Mouse (Mus musculus) limb, embryonic 13.5 days (tissue): ENCODE results near the gene Pagr1a. TPM values are rescaled to one million over a fixed set of nuclear protein-coding genes. Genes with fewer than 3 reads are reported as not detected.

Experiments
- ATAC-seq: fragments of 200-750 bp; cut with Nextera tagmentation; 2 replicates; pipeline ENCODE4 v1.8.0; 2017; ENCODE audit warnings: low read depth, moderate number of reproducible peaks, moderate TSS enrichment; ENCODE audit not compliant: low FRiP score
- H3K27ac ChIP-seq: fragments of 300-500 bp; sonication (generic); 2 replicates; pipeline ENCODE4 v1.5.1; 2015; ENCODE audit warnings: inconsistent platforms, mild to moderate bottlenecking, moderate library complexity
- H3K27me3 ChIP-seq: fragments of 300-500 bp; sonication (generic); 2 replicates; pipeline ENCODE4 v1.6.1; 2015; ENCODE audit warnings: mild to moderate bottlenecking, inconsistent platforms
- H3K36me3 ChIP-seq: fragments of 300-500 bp; sonication (generic); 2 replicates; pipeline ENCODE4 v1.6.1; 2015; ENCODE audit warnings: inconsistent platforms, mild to moderate bottlenecking, moderate library complexity
- H3K4me1 ChIP-seq: fragments of 300-500 bp; sonication (generic); 2 replicates; pipeline ENCODE4 v1.6.1; 2015; ENCODE audit warnings: inconsistent platforms
- H3K4me2 ChIP-seq: fragments of 300-500 bp; sonication (generic); replicated peaks from 2 replicates; pipeline ENCODE4 v1.6.1; 2015; ENCODE audit warnings: inconsistent platforms, mild to moderate bottlenecking, moderate library complexity
- H3K4me3 ChIP-seq: fragments of 300-500 bp; sonication (generic); 2 replicates; pipeline ENCODE4 v1.5.1; 2015; ENCODE audit warnings: moderate library complexity, mild to moderate bottlenecking, inconsistent platforms
- H3K9ac ChIP-seq: fragments of 300-500 bp; sonication (generic); 2 replicates; pipeline ENCODE4 v1.6.1; 2015; ENCODE audit warnings: mild to moderate bottlenecking, inconsistent platforms
- H3K9me3 ChIP-seq: fragments of 300-500 bp; sonication (generic); 2 replicates; pipeline ENCODE4 v1.6.1; 2016; ENCODE audit warnings: inconsistent platforms
- WGBS: fragments of 180-500 bp; shearing (Covaris S2); methylation state at CpG from one replicate; pipeline ENCODE4 v1.1.7; 2015; 5-methylcytosine and 5-hydroxymethylcytosine counted together
- polyA plus RNA-seq: library from polyadenylated mRNA; unstranded; fragments of >200 nt; fragmentation: Nextera tagmentation; extraction: Ambion mirVana; gene quantifications from 2 replicates; pipeline ENCODE4 v1.2.1, GENCODE M21; 2015

Pagr1a gene
- 48.2 and 70.2 TPM in 2 replicates for polyA plus RNA-seq

DNA sequence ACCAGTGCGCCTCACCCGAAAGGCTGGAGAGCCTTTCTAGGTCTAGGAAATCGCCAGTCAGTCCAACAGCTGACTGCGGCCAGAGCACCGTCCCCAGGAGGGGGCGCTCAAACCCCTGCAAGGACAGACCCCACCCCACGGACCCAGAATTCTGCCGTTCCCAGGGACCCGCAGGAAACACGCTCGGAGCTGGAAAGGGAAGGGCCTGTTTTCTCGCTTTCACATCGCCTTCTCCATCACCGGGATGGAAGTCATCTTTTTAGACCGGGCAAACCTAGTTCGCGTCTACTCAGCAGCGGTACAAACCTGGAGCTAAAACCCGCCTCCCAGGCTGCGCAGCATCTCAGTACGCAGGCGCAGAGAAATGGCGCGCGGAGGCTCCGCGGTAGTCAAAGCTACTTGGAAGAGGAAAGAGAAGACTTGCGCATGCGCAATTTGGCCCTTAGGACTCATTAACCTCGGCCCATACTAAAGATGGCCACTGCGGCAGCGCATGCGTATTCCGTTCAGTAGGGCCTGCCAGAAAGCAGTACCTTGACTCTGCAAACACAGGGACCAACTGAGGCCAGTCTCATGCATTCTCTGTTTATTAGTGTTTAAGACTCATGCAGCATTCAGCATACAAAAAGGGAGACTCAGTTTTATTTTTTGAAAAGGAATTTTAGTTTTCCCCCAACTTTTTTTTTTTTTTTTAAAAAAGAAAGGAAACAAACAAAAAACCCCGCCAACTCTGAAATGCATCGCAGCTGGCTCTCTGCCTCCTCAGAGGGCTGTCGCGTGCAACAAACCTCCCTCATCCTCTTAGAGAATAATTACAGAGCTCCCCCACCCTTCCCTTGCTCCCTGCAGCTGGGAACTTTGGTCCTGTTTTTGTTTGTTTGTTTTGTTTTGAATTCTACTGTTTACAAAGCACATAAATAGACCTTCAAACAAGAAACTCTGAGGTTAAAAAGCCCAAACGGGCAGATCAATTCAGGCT lies at the start of gene Pagr1a:
Gene Pagr1a (minus strand): TSS at position 382 of the 979 bp plus-strand sequence.
- peak within 1 kb of the TSS; percentile 98 for H3K4me2 ChIP-seq
- H3K9me3 ChIP-seq: no peaks in the 10 kb centered on the region
- H3K9ac ChIP-seq: peak within 1 kb of the TSS; percentile 86
- H3K4me1 ChIP-seq: peaks cover 70% of the 10 kb centered on the region
- peak within 1 kb of the TSS; percentile 96 for H3K27ac ChIP-seq
- H3K4me3 ChIP-seq: peak within 1 kb of the TSS; percentile 80
- ATAC-seq: peak; percentile 77
- H3K36me3 ChIP-seq: peaks cover 44% of the 10 kb centered on the region
- WGBS: 3% methylated on average over 39 of the region's 39 CpGs
- no peaks in the 10 kb centered on the region for H3K27me3 ChIP-seq

GRCm38 (mm10) chr7:127066317-127066716 lies 49.2 kb upstream of the Pagr1a start:
- no peak for ATAC-seq
- 73% methylated on average over 4 of the region's 4 CpGs for WGBS
- no peak overlapping the region for H3K4me2 ChIP-seq

DNA sequence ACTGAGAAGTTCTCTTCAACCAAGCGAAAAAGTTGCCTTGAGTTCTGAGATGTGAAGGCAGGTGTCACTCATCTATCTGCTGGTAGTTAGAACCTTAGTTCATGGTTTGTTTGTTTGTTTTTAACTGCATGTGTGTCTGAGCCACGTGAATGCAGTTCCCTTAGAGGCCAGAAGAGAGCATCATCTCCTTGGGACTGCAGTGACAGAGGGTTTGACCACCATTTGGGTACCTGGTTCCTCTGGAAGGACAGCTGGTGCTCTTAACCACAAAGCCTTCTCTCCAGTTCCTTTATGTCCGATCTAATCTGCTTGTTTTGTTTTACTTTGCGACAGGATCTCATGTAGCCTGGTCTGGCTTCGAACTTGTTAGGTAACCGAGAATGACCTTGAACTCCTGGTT lies 48.4 kb upstream of the Pagr1a start:
- Histone ChIP-seq H3K4me1 (no peaks in the 10 kb centered on the region), H3K9me3 (no peaks in the 10 kb centered on the region), H3K27ac (no peak overlapping the region), H3K36me3 (no peaks in the 10 kb centered on the region), H3K27me3 (no peaks in the 10 kb centered on the region), H3K4me2 (no peak overlapping the region), H3K4me3 (no peak overlapping the region), H3K9ac (no peak overlapping the region)
- 86% methylated on average over 6 of the region's 6 CpGs for WGBS
- no peak for ATAC-seq

More at GRCm38 (mm10) chr7:127066317-127066716, 49.2 kb upstream of the Pagr1a start:
- no peaks in the 10 kb centered on the region for H3K27me3 ChIP-seq
- no peaks in the 10 kb centered on the region for H3K36me3 ChIP-seq
- no peaks in the 10 kb centered on the region for H3K9me3 ChIP-seq
- no peaks in the 10 kb centered on the region for H3K4me1 ChIP-seq
- no peak overlapping the region for H3K4me3 ChIP-seq
- H3K27ac ChIP-seq: no peak overlapping the region
- no peak overlapping the region for H3K9ac ChIP-seq

GRCm38 (mm10) chr7:127055026-127055585 lies 38.0 kb upstream of the Pagr1a start:
- no peak for ATAC-seq
- no peak overlapping the region for H3K4me3 ChIP-seq
- no peaks in the 10 kb centered on the region for H3K36me3 ChIP-seq
- no peak overlapping the region for H3K27ac ChIP-seq
- H3K27me3 ChIP-seq: peaks cover 6% of the 10 kb centered on the region
- no peaks in the 10 kb centered on the region for H3K4me1 ChIP-seq
- 76% methylated on average over 5 of the region's 5 CpGs for WGBS
- H3K9me3 ChIP-seq: no peaks in the 10 kb centered on the region
- no peak overlapping the region for H3K9ac ChIP-seq
- no peak overlapping the region for H3K4me2 ChIP-seq

- Histone ChIP-seq H3K27me3 (no peaks in the 10 kb centered on the region), H3K4me3 (peak within 1 kb of the TSS; percentile 86), H3K36me3 (peaks cover 20% of the 10 kb centered on the region), H3K9me3 (no peaks in the 10 kb centered on the region), H3K9ac (peak within 1 kb of the TSS; percentile 90), H3K4me1 (peaks cover 20% of the 10 kb centered on the region), H3K27ac (peak within 1 kb of the TSS; percentile 73), H3K4me2 (peak within 1 kb of the TSS; percentile 89)
- under 1% methylated on average over 53 of the region's 53 CpGs for WGBS
- ATAC-seq: peak; percentile 86
Measured at GRCm38 (mm10) chr7:127041851-127042672, 24.9 kb upstream of the Pagr1a start, which contains the start of gene Kif22. TSS of gene Kif22 (minus strand) at chr7:127042471.

GRCm38 (mm10) chr7:127031244-127031643 lies 14.1 kb upstream of the Pagr1a start:
- no peaks in the 10 kb centered on the region for H3K9me3 ChIP-seq
- 82% methylated on average over 1 of the region's 1 CpGs for WGBS
- no peak for ATAC-seq
- H3K9ac ChIP-seq: no peak overlapping the region
- peaks cover 11% of the 10 kb centered on the region for H3K4me1 ChIP-seq
- no peak overlapping the region for H3K27ac ChIP-seq
- no peak overlapping the region for H3K4me3 ChIP-seq
- no peak overlapping the region for H3K4me2 ChIP-seq
- peaks cover 83% of the 10 kb centered on the region for H3K36me3 ChIP-seq
- no peaks in the 10 kb centered on the region for H3K27me3 ChIP-seq

- no peak overlapping the region for H3K4me2 ChIP-seq
- no peak overlapping the region for H3K9ac ChIP-seq
- H3K27me3 ChIP-seq: no peaks in the 10 kb centered on the region
- WGBS: 97% methylated on average over 1 of the region's 1 CpGs
- no peak for ATAC-seq
- no peak overlapping the region for H3K27ac ChIP-seq
- no peak overlapping the region for H3K4me3 ChIP-seq
- H3K36me3 ChIP-seq: peaks cover 74% of the 10 kb centered on the region
- H3K4me1 ChIP-seq: peaks cover 11% of the 10 kb centered on the region
- H3K9me3 ChIP-seq: no peaks in the 10 kb centered on the region
Measured at GRCm38 (mm10) chr7:127030172-127030571, 13.0 kb upstream of the Pagr1a start.

GRCm38 (mm10) chr7:127027885-127028284 lies 10.7 kb upstream of the Pagr1a start:
- ATAC-seq: no peak

GRCm38 (mm10) chr7:127026984-127027726 lies 10.0 kb upstream of the Pagr1a start, which contains the start of gene Maz:
TSS of gene Maz (minus strand) at chr7:127027037.
- H3K36me3 ChIP-seq: peaks cover 70% of the 10 kb centered on the region
- peak; percentile 92 for ATAC-seq
- H3K4me1 ChIP-seq: peaks cover 38% of the 10 kb centered on the region
- no peaks in the 10 kb centered on the region for H3K27me3 ChIP-seq
- peak within 1 kb of the TSS; percentile 99 for H3K27ac ChIP-seq
- peak within 1 kb of the TSS; percentile 94 for H3K4me3 ChIP-seq
- H3K4me2 ChIP-seq: peak within 1 kb of the TSS; percentile 98
- WGBS: 0% methylated on average over 55 of the region's 63 CpGs
- no peaks in the 10 kb centered on the region for H3K9me3 ChIP-seq
- H3K9ac ChIP-seq: peak within 1 kb of the TSS; percentile 99

More at GRCm38 (mm10) chr7:127027885-127028284, 10.7 kb upstream of the Pagr1a start:
- H3K4me1 ChIP-seq: peaks cover 31% of the 10 kb centered on the region
- H3K27ac ChIP-seq: peak overlapping the region; percentile 99
- H3K4me3 ChIP-seq: peak overlapping the region; percentile 94
- H3K9ac ChIP-seq: peak overlapping the region; percentile 65
- peaks cover 70% of the 10 kb centered on the region for H3K36me3 ChIP-seq
- H3K9me3 ChIP-seq: no peaks in the 10 kb centered on the region
- H3K27me3 ChIP-seq: no peaks in the 10 kb centered on the region
- WGBS: 63% methylated on average over 8 of the region's 8 CpGs
- peak overlapping the region; percentile 77 for H3K4me2 ChIP-seq

DNA sequence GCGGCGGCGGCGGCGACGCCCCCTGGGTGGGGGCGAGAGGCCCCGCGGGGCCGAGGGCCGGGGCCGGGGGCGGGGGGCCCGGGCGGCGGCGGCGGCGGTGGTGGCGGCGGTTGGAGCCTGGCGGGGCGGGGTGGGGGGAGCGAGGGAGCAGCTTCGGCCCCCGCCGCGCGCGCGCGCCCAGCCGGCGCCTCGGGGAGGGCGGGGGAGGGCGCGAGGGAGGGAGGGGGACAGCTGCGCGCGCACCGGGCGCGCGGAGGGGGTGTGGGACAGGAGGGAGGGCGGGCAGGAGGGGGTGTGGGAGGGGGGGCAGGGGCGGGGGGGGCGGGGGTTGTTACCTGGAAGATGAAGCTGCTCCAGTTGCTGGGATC lies 9.4 kb upstream of the Pagr1a start:
- Histone ChIP-seq H3K9ac (peak overlapping the region; percentile 99), H3K9me3 (no peaks in the 10 kb centered on the region), H3K27ac (peak overlapping the region; percentile 99), H3K4me3 (peak overlapping the region; percentile 94), H3K4me1 (peaks cover 44% of the 10 kb centered on the region), H3K4me2 (peak overlapping the region; percentile 98), H3K27me3 (no peaks in the 10 kb centered on the region), H3K36me3 (peaks cover 70% of the 10 kb centered on the region)
- 0% methylated on average over 5 of the region's 48 CpGs for WGBS
- no peak for ATAC-seq

DNA sequence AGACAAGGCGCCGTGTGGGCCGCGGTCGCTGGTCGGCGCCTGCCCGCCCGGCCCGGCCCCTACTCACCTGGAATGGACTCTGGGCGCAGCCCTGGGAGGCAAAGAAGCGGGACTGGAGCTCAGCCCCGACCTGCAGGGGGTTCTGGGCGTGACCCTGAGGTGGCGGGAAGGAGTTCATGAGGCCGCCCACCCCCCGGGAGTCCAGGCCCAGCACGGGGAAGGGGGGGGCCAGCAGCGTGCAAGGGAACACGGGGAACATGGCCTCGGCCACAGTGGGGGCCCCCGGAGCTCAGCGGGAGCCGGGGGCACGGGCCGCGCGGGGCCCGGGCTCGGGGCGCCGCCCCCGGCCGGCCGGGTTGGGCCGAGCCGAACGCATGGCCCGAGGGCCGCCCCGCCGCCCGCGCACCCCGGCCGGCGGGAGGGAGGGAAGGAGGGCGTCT lies 9.0 kb upstream of the Pagr1a start:
- peak overlapping the region; percentile 98 for H3K4me2 ChIP-seq
- H3K36me3 ChIP-seq: peaks cover 66% of the 10 kb centered on the region
- H3K4me3 ChIP-seq: peak overlapping the region; percentile 94
- H3K4me1 ChIP-seq: peaks cover 48% of the 10 kb centered on the region
- H3K27me3 ChIP-seq: no peaks in the 10 kb centered on the region
- no peaks in the 10 kb centered on the region for H3K9me3 ChIP-seq
- peak overlapping the region; percentile 99 for H3K9ac ChIP-seq
- H3K27ac ChIP-seq: peak overlapping the region; percentile 99
- 4% methylated on average over 5 of the region's 48 CpGs for WGBS
- peak; percentile 25 for ATAC-seq
